Mouse (Mus musculus) forebrain, postnatal 0 days (tissue): ENCODE measurements around the gene Nr3c2. TPM values are rescaled to one million over a fixed set of nuclear protein-coding genes. Genes with fewer than 3 reads are reported as not detected.

ENCODE experiments used
- ATAC-seq: fragments of 200-750 bp; cut with Nextera tagmentation; 2 replicates; pipeline ENCODE4 v1.8.0; 2017; ENCODE audit warnings: mild to moderate bottlenecking, moderate library complexity
- DNase-seq: peaks from one replicate; pipeline ENCODE4 v3.0.0-alpha.2; 2015
- H3K27ac ChIP-seq: fragments of 300-500 bp; sonication (generic); 2 replicates; pipeline ENCODE4 v1.5.1; 2014; ENCODE audit warnings: low read depth, mild to moderate bottlenecking, antibody characterized with exemption, low read length, moderate library complexity, mixed read lengths
- H3K27me3 ChIP-seq: fragments of 300-500 bp; sonication (generic); 2 replicates; pipeline ENCODE4 v1.6.1; 2014; ENCODE audit warnings: mild to moderate bottlenecking, low read length, mixed read lengths; ENCODE audit not compliant: insufficient read depth
- H3K36me3 ChIP-seq: fragments of 300-500 bp; sonication (generic); 2 replicates; pipeline ENCODE4 v1.6.1; 2014; ENCODE audit warnings: mild to moderate bottlenecking, moderate library complexity; ENCODE audit not compliant: insufficient read depth
- H3K4me1 ChIP-seq: fragments of 300-500 bp; sonication (generic); 2 replicates; pipeline ENCODE4 v1.6.1; 2014; ENCODE audit warnings: antibody characterized with exemption; ENCODE audit not compliant: insufficient read depth
- H3K4me2 ChIP-seq: fragments of 300-500 bp; sonication (generic); 2 replicates; pipeline ENCODE4 v1.6.1; 2014; ENCODE audit warnings: low read depth, mild to moderate bottlenecking, moderate library complexity
- H3K4me3 ChIP-seq: fragments of 300-500 bp; sonication (generic); 2 replicates; pipeline ENCODE4 v1.5.1; 2014; ENCODE audit warnings: low read depth, low read length, mixed read lengths
- H3K9ac ChIP-seq: fragments of 300-500 bp; sonication (generic); 2 replicates; pipeline ENCODE4 v1.6.1; 2014; ENCODE audit warnings: mild to moderate bottlenecking
- H3K9me3 ChIP-seq: fragments of 300-500 bp; sonication (generic); 2 replicates; pipeline ENCODE4 v1.6.1; 2016; ENCODE audit warnings: low read length
- CTCF ChIP-seq: sonication (generic); IDR thresholded peaks from 2 replicates; pipeline ENCODE4 v1.5.1; 2016; ENCODE audit warnings: antibody characterized with exemption, control low read depth, low read depth
- WGBS: fragments of 180-500 bp; shearing (Covaris S2); extraction: QIAGEN DNeasy Blood & Tissue Kit; methylation state at CpG from one replicate; pipeline ENCODE4 v1.1.7; 2014; 5-methylcytosine and 5-hydroxymethylcytosine counted together
- polyA plus RNA-seq: library from polyadenylated mRNA; unstranded; fragments of >200 nt; fragmentation: Nextera tagmentation; extraction: Ambion mirVana; gene quantifications from 2 replicates; pipeline ENCODE4 v1.2.1, GENCODE M21; 2015
- total RNA-seq: library from RNA; depleted of rRNA; stranded (reverse); fragments of >200 nt; gene quantifications from 2 replicates; pipeline ENCODE4 v1.2.3, GENCODE M21; 2014

Gene Nr3c2
- total and polyA plus RNA-seq, 2 experiments from 2014 or later, result 10.4 to 13.4 TPM

- Histone ChIP-seq H3K4me1 (no peaks in the 10 kb centered on the region), H3K9ac (no peak overlapping the region), H3K4me3 (no peak overlapping the region), H3K27me3 (no peaks in the 10 kb centered on the region), H3K36me3 (no peaks in the 10 kb centered on the region), H3K27ac (no peak overlapping the region), H3K9me3 (no peaks in the 10 kb centered on the region), H3K4me2 (no peak overlapping the region)
- ATAC-seq (no peak), DNase-seq (no peak)
- no peak for TF ChIP-seq CTCF
- WGBS, result 92% methylated on average over 2 of the region's 2 CpGs
These were observed 16.0 kb downstream of the Nr3c2 start for GRCm38 (mm10) chr8:76915260-76915659.

- WGBS, result 72% methylated on average over 2 of the region's 2 CpGs
These were observed 20.3 kb downstream of the Nr3c2 start for GRCm38 (mm10) chr8:76919546-76919945.

GRCm38 (mm10) chr8:76924150-76924549 is 24.9 kb downstream of the Nr3c2 start:
- Histone ChIP-seq H3K4me1 (no peaks in the 10 kb centered on the region), H3K9ac (no peak overlapping the region), H3K4me3 (no peak overlapping the region), H3K9me3 (no peaks in the 10 kb centered on the region), H3K4me2 (no peak overlapping the region), H3K27ac (no peak overlapping the region), H3K36me3 (no peaks in the 10 kb centered on the region), H3K27me3 (no peaks in the 10 kb centered on the region)
- ATAC-seq (no peak), DNase-seq (no peak)
- WGBS, result 93% methylated on average over 4 of the region's 4 CpGs
- TF ChIP-seq CTCF, result no peak

More at GRCm38 (mm10) chr8:76919546-76919945, 20.3 kb downstream of the Nr3c2 start:
- ATAC-seq, result no peak
- DNase-seq, result no peak
- TF ChIP-seq CTCF, result no peak
- Histone ChIP-seq H3K36me3 (no peaks in the 10 kb centered on the region), H3K4me2 (no peak overlapping the region), H3K4me3 (no peak overlapping the region), H3K4me1 (no peaks in the 10 kb centered on the region), H3K9ac (no peak overlapping the region), H3K27ac (no peak overlapping the region), H3K27me3 (no peaks in the 10 kb centered on the region), H3K9me3 (no peaks in the 10 kb centered on the region)

- H3K4me3 ChIP-seq, result no peak overlapping the region
- no peak overlapping the region for H3K27ac ChIP-seq
- no peak for DNase-seq
- 90% methylated on average over 1 of the region's 1 CpGs for WGBS
- ATAC-seq, result no peak
- no peaks in the 10 kb centered on the region for H3K4me1 ChIP-seq
- H3K4me2 ChIP-seq, result no peak overlapping the region
- H3K9me3 ChIP-seq, result no peaks in the 10 kb centered on the region
- H3K27me3 ChIP-seq, result no peaks in the 10 kb centered on the region
- no peak for TF ChIP-seq CTCF
- no peaks in the 10 kb centered on the region for H3K36me3 ChIP-seq
- H3K9ac ChIP-seq, result no peak overlapping the region
These were observed 29.1 kb downstream of the Nr3c2 start for GRCm38 (mm10) chr8:76928326-76928725.

GRCm38 (mm10) chr8:76928808-76929207 is 29.6 kb downstream of the Nr3c2 start:
- no peak overlapping the region for H3K27ac ChIP-seq
- H3K4me1 ChIP-seq, result no peaks in the 10 kb centered on the region
- no peaks in the 10 kb centered on the region for H3K27me3 ChIP-seq
- DNase-seq, result no peak
- H3K9ac ChIP-seq, result no peak overlapping the region
- ATAC-seq, result no peak
- no peaks in the 10 kb centered on the region for H3K36me3 ChIP-seq
- no peak for TF ChIP-seq CTCF
- H3K9me3 ChIP-seq, result no peaks in the 10 kb centered on the region
- H3K4me3 ChIP-seq, result no peak overlapping the region
- H3K4me2 ChIP-seq, result no peak overlapping the region
- 89% methylated on average over 5 of the region's 5 CpGs for WGBS

- Histone ChIP-seq H3K27ac (no peak overlapping the region), H3K4me2 (no peak overlapping the region), H3K36me3 (no peaks in the 10 kb centered on the region), H3K4me1 (no peaks in the 10 kb centered on the region), H3K4me3 (no peak overlapping the region), H3K9ac (no peak overlapping the region), H3K27me3 (no peaks in the 10 kb centered on the region), H3K9me3 (no peaks in the 10 kb centered on the region)
- DNase-seq (no peak), ATAC-seq (no peak)
- 89% methylated on average over 3 of the region's 3 CpGs for WGBS
- TF ChIP-seq CTCF, result no peak
These were observed 65.8 kb downstream of the Nr3c2 start for GRCm38 (mm10) chr8:76965046-76965445.

GRCm38 (mm10) chr8:76971187-76971586 is 71.9 kb downstream of the Nr3c2 start:
- Histone ChIP-seq H3K9me3 (no peaks in the 10 kb centered on the region), H3K4me1 (no peaks in the 10 kb centered on the region), H3K4me3 (no peak overlapping the region), H3K4me2 (no peak overlapping the region), H3K27ac (no peak overlapping the region), H3K36me3 (no peaks in the 10 kb centered on the region), H3K27me3 (no peaks in the 10 kb centered on the region), H3K9ac (no peak overlapping the region)
- no peak for ATAC-seq
- TF ChIP-seq CTCF, result no peak
- WGBS, result 76% methylated on average over 4 of the region's 4 CpGs
- DNase-seq, result no peak
